Mouse (Mus musculus): ENCODE data around the gene Fam168a.

DNA sequence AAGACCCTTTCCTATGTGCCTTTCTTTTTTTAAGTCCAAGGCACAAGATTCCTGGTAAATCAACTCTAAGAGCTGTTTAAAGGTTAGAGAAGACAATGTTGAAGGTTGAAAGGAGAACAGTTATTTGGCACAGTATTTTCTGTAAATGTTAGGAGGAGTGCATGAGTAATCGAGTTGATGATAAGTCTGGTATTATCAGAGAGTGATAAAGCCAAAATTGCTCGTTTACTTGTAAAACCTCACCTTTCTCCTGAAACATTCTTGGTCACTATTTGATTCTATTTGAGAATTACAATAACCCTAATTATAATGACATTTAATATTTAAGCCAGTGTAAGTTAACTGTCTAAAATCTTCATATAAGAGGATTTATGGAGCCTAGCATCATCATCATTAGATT lies 23.3 kb downstream of the Fam168a start:
- no peak for TF ChIP-seq POLR2A (IDR thresholded peaks at IDR 0.05; ENCODE audit: extremely low read depth, insufficient read depth, low read length)
- TF ChIP-seq CTCF (IDR thresholded peaks at IDR 0.05; ENCODE audit: extremely low read depth, insufficient read depth, low read length), result no peak

Data from cortical plate, adult 2 months (tissue).